Mouse (Mus musculus): ENCODE measurements around the gene Vmn1r25. TPM values are rescaled to one million over a fixed set of nuclear protein-coding genes. Genes with fewer than 3 reads are reported as not detected.
"Not testable (repeated sequence)": the region's sequence is repeated elsewhere in the genome, so short reads cannot be mapped to it uniquely, and the experiment has no call there.

Vmn1r25 gene
- not detected in 2 replicates for total RNA-seq (2021)
- long read RNA-seq, experiment 1, result 0 reads
- long read RNA-seq, experiment 2, result 0 reads

GRCm38 (mm10) chr6:57980710-57981109 is at the start of gene Vmn1r25:
Gene Vmn1r25, minus strand, starts transcription at chr6:57980810.
- no peak for DNase-seq

- not testable (repeated sequence) for DNase-seq
Observed at GRCm38 (mm10) chr6:58017478-58017877, 36.9 kb upstream of the Vmn1r25 start.

GRCm38 (mm10) chr6:58015059-58015458 is 34.4 kb upstream of the Vmn1r25 start, which contains the start of gene Vmn1r26:
Gene Vmn1r26, minus strand, starts transcription at chr6:58015159.
- DNase-seq, result no peak

- not testable (repeated sequence) for DNase-seq
Observed at GRCm38 (mm10) chr6:57961403-57961802, 19.2 kb downstream of the Vmn1r25 start, which contains the start of gene Vmn1r24. Gene Vmn1r24, minus strand, starts transcription at chr6:57961503.

Other genes with a start within 250 kb of the Vmn1r25 start
- gene Vopp1, start 155.7 kb downstream of the Vmn1r25 start, total RNA-seq (2021), result 17.9 and 20.4 TPM in 2 replicates
- not detected in 2 replicates for gene Vmn1r21, start 130.5 kb downstream of the Vmn1r25 start, total RNA-seq (2021)
- not detected in 2 replicates for gene Vmn1r22, start 72.8 kb downstream of the Vmn1r25 start, total RNA-seq (2021)
- not detected in 2 replicates for gene Vmn1r23, start 54.0 kb downstream of the Vmn1r25 start, total RNA-seq (2021)
- gene Vmn1r24, start 19.3 kb downstream of the Vmn1r25 start, total RNA-seq (2021), result not detected in 2 replicates
- not detected in 2 replicates for gene Vmn1r26, start 34.3 kb upstream of the Vmn1r25 start, total RNA-seq (2021)
- not detected in 2 replicates for gene Vmn1r27, start 238.0 kb upstream of the Vmn1r25 start, total RNA-seq (2021)